Mouse (Mus musculus): ENCODE results near the gene Grn. TPM values are rescaled to one million over a fixed set of nuclear protein-coding genes. Genes with fewer than 3 reads are reported as not detected.

The Grn gene
- polyA plus RNA-seq, 1 experiment from 2014 or later = 95.4 TPM

DNA sequence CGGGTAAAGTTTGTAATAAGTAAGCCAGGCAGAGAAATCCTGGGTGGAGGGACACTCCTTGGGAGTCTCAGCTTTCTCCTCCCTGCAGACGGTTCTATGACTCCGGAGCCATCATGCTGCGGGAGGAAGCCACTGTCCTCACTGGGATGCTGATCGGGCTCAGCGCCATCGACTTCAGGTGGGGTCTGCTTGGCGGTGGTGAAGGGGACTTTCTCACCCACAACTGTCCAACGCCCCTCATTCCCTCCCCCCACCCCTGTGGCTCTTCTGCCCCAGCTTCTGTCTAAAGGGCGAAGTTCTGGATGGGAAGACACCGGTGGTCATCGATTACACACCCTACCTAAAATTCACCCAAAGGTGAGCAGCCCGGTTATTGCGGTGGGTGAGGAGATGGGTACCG is 31.0 kb upstream of the Grn start:
- H3K36me3 ChIP-seq (ENCODE audit: control insufficient read depth, insufficient read depth, low read length) = peaks cover 36% of the 10 kb centered on the region
- no peaks in the 10 kb centered on the region for H3K9me3 ChIP-seq (ENCODE audit: control insufficient read depth, low read length)
- WGBS = 22% methylated on average over 15 of the region's 15 CpGs
- no peak overlapping the region for H3K4me3 ChIP-seq (ENCODE audit: low read length)
- no peak overlapping the region for H3K27ac ChIP-seq (ENCODE audit: low read depth, low read length)
- no peak for ATAC-seq
- H3K4me1 ChIP-seq (ENCODE audit: control insufficient read depth, insufficient read depth, low read depth, low read length) = peaks cover 41% of the 10 kb centered on the region
- H3K9ac ChIP-seq (ENCODE audit: low read depth, low read length) = no peak overlapping the region
- H3K4me2 ChIP-seq (ENCODE audit: low read length) = no peak overlapping the region
- H3K27me3 ChIP-seq (replicated peaks; ENCODE audit: control insufficient read depth, insufficient read depth, low read length) = no peaks in the 10 kb centered on the region

DNA sequence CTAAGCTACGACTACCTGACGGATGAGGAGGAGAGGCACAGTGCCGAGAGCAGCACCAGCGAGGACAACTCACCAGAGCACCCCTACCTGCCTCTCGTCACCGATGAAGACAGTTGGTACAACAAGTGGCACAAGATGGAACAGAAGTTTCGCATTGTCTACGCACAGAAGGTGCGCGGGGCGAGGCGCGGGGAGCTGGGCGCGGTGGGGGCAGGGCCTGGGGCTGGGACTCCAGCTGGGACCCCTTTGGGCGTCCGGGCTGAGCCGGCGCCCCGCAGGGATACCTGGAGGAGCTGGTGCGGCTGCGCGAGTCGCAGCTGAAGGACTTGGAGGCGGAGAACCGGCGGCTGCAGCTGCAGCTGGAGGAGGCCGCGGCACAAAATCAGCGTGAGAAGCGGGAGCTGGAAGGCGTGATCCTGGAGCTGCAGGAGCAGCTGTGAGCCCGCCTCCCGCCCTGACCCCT is 30.5 kb upstream of the Grn start:
- Histone ChIP-seq H3K4me1 (ENCODE audit: control insufficient read depth, insufficient read depth, low read depth, low read length) (peaks cover 38% of the 10 kb centered on the region), H3K27me3 (replicated peaks; ENCODE audit: control insufficient read depth, insufficient read depth, low read length) (no peaks in the 10 kb centered on the region), H3K9ac (ENCODE audit: low read depth, low read length) (no peak overlapping the region), H3K4me3 (ENCODE audit: low read length) (no peak overlapping the region), H3K9me3 (ENCODE audit: control insufficient read depth, low read length) (no peaks in the 10 kb centered on the region), H3K27ac (ENCODE audit: low read depth, low read length) (no peak overlapping the region), H3K4me2 (ENCODE audit: low read length) (peak overlapping the region; percentile 24), H3K36me3 (ENCODE audit: control insufficient read depth, insufficient read depth, low read length) (peaks cover 39% of the 10 kb centered on the region)
- 5% methylated on average over 33 of the region's 34 CpGs for WGBS
- no peak for ATAC-seq

DNA sequence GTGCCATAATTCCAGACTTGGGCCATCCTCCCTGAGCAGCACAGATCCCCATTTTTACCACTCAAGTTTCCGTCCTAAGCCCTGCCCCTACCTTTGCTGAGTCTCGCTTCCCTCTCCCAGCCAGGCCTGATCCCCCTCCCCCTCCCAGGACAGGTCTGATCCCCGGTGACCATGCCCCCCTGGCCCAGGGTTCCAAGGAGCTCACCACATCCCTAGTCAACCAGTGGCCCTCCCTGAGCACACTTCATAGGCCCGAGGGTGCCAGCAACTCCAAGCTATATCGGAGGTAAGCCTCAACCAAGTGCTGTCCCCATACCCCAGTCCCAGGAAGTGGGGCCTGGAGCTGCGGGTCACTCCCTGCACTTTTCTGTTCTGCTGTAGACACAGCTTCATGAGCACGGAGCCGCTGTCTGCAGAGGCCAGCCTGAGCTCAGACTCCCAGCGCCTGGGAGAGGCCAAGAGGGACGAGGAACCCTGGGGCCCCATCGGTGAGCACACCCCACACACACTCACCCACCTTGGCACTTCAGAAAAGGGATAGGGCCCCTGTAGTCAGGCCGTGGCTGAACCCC is 29.5 kb upstream of the Grn start:
- H3K4me1 ChIP-seq (ENCODE audit: control insufficient read depth, insufficient read depth, low read depth, low read length) = peaks cover 35% of the 10 kb centered on the region
- no peak for ATAC-seq
- WGBS = 39% methylated on average over 12 of the region's 12 CpGs
- no peak overlapping the region for H3K4me3 ChIP-seq (ENCODE audit: low read length)
- no peaks in the 10 kb centered on the region for H3K9me3 ChIP-seq (ENCODE audit: control insufficient read depth, low read length)
- no peaks in the 10 kb centered on the region for H3K27me3 ChIP-seq (replicated peaks; ENCODE audit: control insufficient read depth, insufficient read depth, low read length)
- H3K27ac ChIP-seq (ENCODE audit: low read depth, low read length) = no peak overlapping the region
- peaks cover 39% of the 10 kb centered on the region for H3K36me3 ChIP-seq (ENCODE audit: control insufficient read depth, insufficient read depth, low read length)
- no peak overlapping the region for H3K4me2 ChIP-seq (ENCODE audit: low read length)
- no peak overlapping the region for H3K9ac ChIP-seq (ENCODE audit: low read depth, low read length)

DNA sequence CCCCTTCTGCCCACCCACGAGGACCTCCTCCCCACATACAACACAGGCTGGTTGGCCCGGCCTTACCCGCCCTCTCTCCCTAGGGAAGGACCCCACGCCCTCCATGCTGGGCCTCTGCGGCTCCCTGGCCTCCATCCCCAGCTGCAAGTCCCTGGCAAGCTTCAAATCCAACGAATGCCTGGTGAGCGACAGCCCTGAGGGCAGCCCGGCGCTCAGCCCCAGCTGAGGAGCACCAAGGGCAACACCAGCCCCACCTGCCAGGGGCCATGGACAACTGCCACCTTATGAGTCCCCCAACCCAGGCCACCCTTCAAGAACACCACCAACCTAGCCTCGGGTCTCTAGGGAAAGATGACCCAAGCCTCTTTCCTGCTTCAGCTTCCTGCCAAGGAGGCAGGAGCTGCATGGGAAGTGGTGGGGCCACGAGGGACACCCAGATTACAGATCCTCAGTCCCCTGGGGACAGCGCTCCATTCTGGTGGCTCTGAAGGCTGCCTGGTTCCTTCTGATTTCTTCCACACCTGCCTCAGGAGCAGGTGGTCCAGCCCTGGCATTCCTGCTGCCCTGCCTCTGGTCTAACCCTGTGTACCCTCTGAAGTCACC is 28.1 kb upstream of the Grn start:
- WGBS = 41% methylated on average over 12 of the region's 12 CpGs
- no peaks in the 10 kb centered on the region for H3K9me3 ChIP-seq (ENCODE audit: control insufficient read depth, low read length)
- peaks cover 39% of the 10 kb centered on the region for H3K36me3 ChIP-seq (ENCODE audit: control insufficient read depth, insufficient read depth, low read length)
- no peak for ATAC-seq
- no peak overlapping the region for H3K4me2 ChIP-seq (ENCODE audit: low read length)
- no peak overlapping the region for H3K27ac ChIP-seq (ENCODE audit: low read depth, low read length)
- H3K4me1 ChIP-seq (ENCODE audit: control insufficient read depth, insufficient read depth, low read depth, low read length) = peaks cover 33% of the 10 kb centered on the region
- no peaks in the 10 kb centered on the region for H3K27me3 ChIP-seq (replicated peaks; ENCODE audit: control insufficient read depth, insufficient read depth, low read length)
- H3K9ac ChIP-seq (ENCODE audit: low read depth, low read length) = no peak overlapping the region
- H3K4me3 ChIP-seq (ENCODE audit: low read length) = no peak overlapping the region

DNA sequence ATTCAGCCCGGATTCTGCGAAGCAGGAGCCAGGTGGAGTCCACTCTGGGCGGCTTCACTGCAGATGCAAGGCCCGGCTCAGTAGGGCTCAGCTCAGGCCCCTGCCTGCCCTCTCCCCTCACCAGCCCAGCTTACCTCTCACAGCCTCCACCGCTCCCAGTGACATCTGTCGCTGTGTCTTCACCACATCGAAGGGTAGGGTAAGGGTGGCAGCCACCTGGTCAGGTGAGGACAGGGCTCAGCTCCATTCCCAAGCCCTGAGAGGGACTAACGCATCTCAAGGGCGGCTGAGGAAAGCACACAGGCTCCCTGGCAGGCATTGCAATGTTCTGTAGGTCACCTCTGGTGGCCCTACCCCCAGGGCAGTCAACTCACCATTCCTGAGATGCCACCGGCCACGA is 26.5 kb upstream of the Grn start:
- ATAC-seq = no peak
- peaks cover 39% of the 10 kb centered on the region for H3K36me3 ChIP-seq (ENCODE audit: control insufficient read depth, insufficient read depth, low read length)
- peaks cover 24% of the 10 kb centered on the region for H3K4me1 ChIP-seq (ENCODE audit: control insufficient read depth, insufficient read depth, low read depth, low read length)
- H3K9ac ChIP-seq (ENCODE audit: low read depth, low read length) = no peak overlapping the region
- 95% methylated on average over 11 of the region's 11 CpGs for WGBS
- no peaks in the 10 kb centered on the region for H3K9me3 ChIP-seq (ENCODE audit: control insufficient read depth, low read length)
- no peak overlapping the region for H3K4me2 ChIP-seq (ENCODE audit: low read length)
- no peak overlapping the region for H3K27ac ChIP-seq (ENCODE audit: low read depth, low read length)
- H3K4me3 ChIP-seq (ENCODE audit: low read length) = no peak overlapping the region
- H3K27me3 ChIP-seq (replicated peaks; ENCODE audit: control insufficient read depth, insufficient read depth, low read length) = no peaks in the 10 kb centered on the region

DNA sequence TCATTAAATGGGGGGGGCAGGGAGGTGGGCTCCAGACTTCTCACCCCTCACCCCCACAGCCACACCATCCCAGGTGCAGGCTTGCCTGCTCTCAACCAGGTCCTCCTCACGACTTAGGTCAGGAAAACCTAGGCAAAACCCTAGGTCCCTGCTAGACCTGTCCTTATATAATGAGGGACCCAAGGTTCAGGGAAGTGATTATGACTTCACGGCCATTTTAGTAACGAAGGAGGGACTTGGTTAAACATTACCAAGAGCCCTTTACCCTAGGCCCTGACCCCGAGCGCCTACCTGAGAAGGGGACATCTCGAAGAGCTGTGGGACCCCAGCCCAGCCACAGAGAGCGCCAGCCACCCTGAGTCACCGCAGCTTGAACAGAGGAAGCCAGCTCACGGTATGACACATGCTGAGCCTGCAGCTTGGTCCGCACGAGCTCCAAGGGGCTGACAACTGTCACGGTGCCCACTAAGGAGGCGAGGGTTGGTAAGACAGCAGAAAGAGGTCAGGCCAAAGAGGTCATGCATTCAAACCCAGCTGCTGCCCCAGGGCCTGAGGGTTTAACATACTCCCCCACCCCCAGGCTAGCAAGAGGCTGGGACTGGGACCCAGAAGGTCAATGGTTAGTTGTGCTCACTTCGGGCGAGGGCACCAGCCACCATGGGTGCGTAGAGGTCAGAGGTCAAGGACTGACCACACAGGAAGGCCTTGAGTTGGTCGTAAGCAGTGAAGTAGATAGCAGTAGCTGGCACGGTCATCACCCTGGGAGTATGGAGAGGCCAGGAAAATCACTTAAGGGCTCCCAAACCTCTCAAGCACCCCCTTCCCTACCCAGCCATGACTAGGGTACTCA is 25.7 kb upstream of the Grn start:
- no peaks in the 10 kb centered on the region for H3K9me3 ChIP-seq (ENCODE audit: control insufficient read depth, low read length)
- no peak overlapping the region for H3K27ac ChIP-seq (ENCODE audit: low read depth, low read length)
- no peak for ATAC-seq
- H3K36me3 ChIP-seq (ENCODE audit: control insufficient read depth, insufficient read depth, low read length) = peaks cover 36% of the 10 kb centered on the region
- peaks cover 26% of the 10 kb centered on the region for H3K4me1 ChIP-seq (ENCODE audit: control insufficient read depth, insufficient read depth, low read depth, low read length)
- WGBS = 75% methylated on average over 18 of the region's 18 CpGs
- no peak overlapping the region for H3K9ac ChIP-seq (ENCODE audit: low read depth, low read length)
- H3K4me2 ChIP-seq (ENCODE audit: low read length) = no peak overlapping the region
- H3K4me3 ChIP-seq (ENCODE audit: low read length) = no peak overlapping the region
- no peaks in the 10 kb centered on the region for H3K27me3 ChIP-seq (replicated peaks; ENCODE audit: control insufficient read depth, insufficient read depth, low read length)

DNA sequence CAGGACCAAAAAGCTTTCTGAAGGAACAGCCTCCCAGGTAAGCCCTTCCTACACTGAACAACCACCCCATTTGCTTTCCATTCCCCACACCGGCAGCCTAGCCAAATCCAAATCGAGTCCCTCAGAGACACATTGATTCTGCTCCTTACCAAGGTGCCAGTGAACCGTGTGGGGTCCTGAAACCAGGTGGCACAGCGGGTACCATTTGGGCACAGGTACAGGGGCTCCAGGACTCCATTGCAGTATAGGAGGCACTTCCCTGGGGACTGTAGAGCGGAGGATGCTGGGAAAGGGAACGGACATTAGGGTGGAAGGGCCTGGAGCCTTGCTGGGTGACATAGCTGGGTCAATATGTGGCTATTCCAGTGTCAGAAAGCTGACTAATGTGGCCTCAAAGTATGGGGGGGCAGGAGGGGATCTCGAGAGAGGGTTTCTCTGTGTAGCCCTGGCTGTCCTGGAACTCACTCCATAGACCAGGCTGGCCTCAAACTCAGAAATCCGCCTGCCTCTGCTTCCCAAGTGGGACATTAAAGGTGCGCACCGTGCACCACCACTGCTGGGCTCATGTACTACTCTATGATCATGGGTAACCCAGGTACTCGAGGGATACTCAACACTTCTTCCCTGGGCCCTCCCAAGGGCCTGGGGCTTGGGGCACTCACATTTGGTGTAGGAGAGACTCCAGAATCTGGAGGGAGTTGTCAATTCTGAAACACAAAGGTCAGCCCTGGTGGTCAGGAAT is 24.4 kb upstream of the Grn start:
- H3K27ac ChIP-seq (ENCODE audit: low read depth, low read length) = no peak overlapping the region
- no peaks in the 10 kb centered on the region for H3K27me3 ChIP-seq (replicated peaks; ENCODE audit: control insufficient read depth, insufficient read depth, low read length)
- peaks cover 29% of the 10 kb centered on the region for H3K36me3 ChIP-seq (ENCODE audit: control insufficient read depth, insufficient read depth, low read length)
- peaks cover 22% of the 10 kb centered on the region for H3K4me1 ChIP-seq (ENCODE audit: control insufficient read depth, insufficient read depth, low read depth, low read length)
- no peak overlapping the region; the same call in 1 of the 2 replicates for H3K4me3 ChIP-seq (ENCODE audit: low read length)
- peak overlapping the region; percentile 96 for H3K9ac ChIP-seq (ENCODE audit: low read depth, low read length)
- H3K4me2 ChIP-seq (ENCODE audit: low read length) = peak overlapping the region; percentile 77
- WGBS = 87% methylated on average over 11 of the region's 11 CpGs
- no peaks in the 10 kb centered on the region for H3K9me3 ChIP-seq (ENCODE audit: control insufficient read depth, low read length)
- no peak for ATAC-seq

DNA sequence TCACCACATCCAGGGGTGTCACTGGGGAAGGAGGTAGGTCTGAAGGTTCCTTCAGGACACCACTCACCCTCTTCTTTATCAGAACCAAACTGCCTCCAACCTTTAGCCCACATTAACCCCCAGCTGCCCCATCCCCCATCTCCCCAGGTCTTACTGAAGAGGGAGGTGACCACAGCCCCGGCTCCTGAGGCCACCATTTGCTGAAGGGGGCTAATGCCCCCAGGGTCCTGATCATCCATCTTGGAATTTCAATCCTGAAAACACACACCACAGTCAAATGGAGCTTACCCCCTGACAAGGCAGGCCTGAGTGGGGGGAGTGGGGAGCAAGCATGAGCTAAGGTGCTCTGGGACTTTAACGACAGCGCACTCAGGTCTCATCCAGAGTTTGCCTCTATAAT is 23.7 kb upstream of the Grn start:
- H3K36me3 ChIP-seq (ENCODE audit: control insufficient read depth, insufficient read depth, low read length) = peaks cover 29% of the 10 kb centered on the region
- ATAC-seq = no peak
- no peaks in the 10 kb centered on the region for H3K27me3 ChIP-seq (replicated peaks; ENCODE audit: control insufficient read depth, insufficient read depth, low read length)
- peak overlapping the region; percentile 77 for H3K4me2 ChIP-seq (ENCODE audit: low read length)
- H3K4me1 ChIP-seq (ENCODE audit: control insufficient read depth, insufficient read depth, low read depth, low read length) = peaks cover 22% of the 10 kb centered on the region
- no peaks in the 10 kb centered on the region for H3K9me3 ChIP-seq (ENCODE audit: control insufficient read depth, low read length)
- H3K27ac ChIP-seq (ENCODE audit: low read depth, low read length) = peak overlapping the region; percentile 90
- peak overlapping the region; percentile 96 for H3K9ac ChIP-seq (ENCODE audit: low read depth, low read length)
- WGBS = 2% methylated on average over 3 of the region's 3 CpGs
- peak overlapping the region; percentile 90 for H3K4me3 ChIP-seq (ENCODE audit: low read length)
